Mouse (Mus musculus): ENCODE measurements around the gene Lag3. TPM values are rescaled to one million over a fixed set of nuclear protein-coding genes. Genes with fewer than 3 reads are reported as not detected.

The Lag3 gene
- polyA plus RNA-seq, 1 experiment from 2014 or later: 1.1 TPM

- Histone ChIP-seq H3K9me3 (no peaks in the 10 kb centered on the region), H3K27ac (replicated peaks) (no peak overlapping the region), H3K4me2 (peak overlapping the region; percentile 96), H3K36me3 (peaks cover 57% of the 10 kb centered on the region), H3K27me3 (replicated peaks) (no peaks in the 10 kb centered on the region), H3K4me3 (peak overlapping the region; percentile 94; the same call in 1 of the 2 replicates), H3K4me1 (peaks cover 22% of the 10 kb centered on the region), H3K9ac (no peak overlapping the region)
- no peak for ATAC-seq (ENCODE audit: extremely low read depth, insufficient number of reproducible peaks, low FRiP score, low TSS enrichment)
- WGBS: 87% methylated on average over 3 of the region's 3 CpGs
Observed at GRCm38 (mm10) chr6:124933127-124933526, 21.6 kb upstream of the Lag3 start.

GRCm38 (mm10) chr6:124932314-124932695, 20.8 kb upstream of the Lag3 start:
- no peak for ATAC-seq (ENCODE audit: extremely low read depth, insufficient number of reproducible peaks, low FRiP score, low TSS enrichment)
- Histone ChIP-seq H3K4me3 (peak overlapping the region; percentile 94), H3K9ac (peak overlapping the region; percentile 99), H3K27ac (replicated peaks) (peak overlapping the region; percentile 98), H3K4me2 (peak overlapping the region; percentile 96), H3K27me3 (replicated peaks) (no peaks in the 10 kb centered on the region), H3K36me3 (peaks cover 49% of the 10 kb centered on the region), H3K4me1 (peaks cover 22% of the 10 kb centered on the region), H3K9me3 (no peaks in the 10 kb centered on the region)
- WGBS: 42% methylated on average over 12 of the region's 12 CpGs

- Histone ChIP-seq H3K27me3 (replicated peaks) (no peaks in the 10 kb centered on the region), H3K4me2 (peak overlapping the region; percentile 96), H3K4me1 (peaks cover 22% of the 10 kb centered on the region), H3K9ac (peak overlapping the region; percentile 99), H3K9me3 (no peaks in the 10 kb centered on the region), H3K36me3 (peaks cover 43% of the 10 kb centered on the region), H3K27ac (replicated peaks) (peak overlapping the region; percentile 98), H3K4me3 (peak overlapping the region; percentile 94)
- WGBS: 2% methylated on average over 47 of the region's 48 CpGs
- ATAC-seq (ENCODE audit: extremely low read depth, insufficient number of reproducible peaks, low FRiP score, low TSS enrichment): no peak
Observed at GRCm38 (mm10) chr6:124931525-124932313, 20.2 kb upstream of the Lag3 start.

GRCm38 (mm10) chr6:124930754-124931524, 19.4 kb upstream of the Lag3 start, which contains the start of gene Mlf2:
Mlf2 (plus strand) TSS chr6:124931386.
- H3K27ac ChIP-seq (replicated peaks): peak within 1 kb of the TSS; percentile 98
- H3K9ac ChIP-seq: peak within 1 kb of the TSS; percentile 99
- peaks cover 29% of the 10 kb centered on the region for H3K4me1 ChIP-seq
- peak within 1 kb of the TSS; percentile 96 for H3K4me2 ChIP-seq
- H3K36me3 ChIP-seq: peaks cover 35% of the 10 kb centered on the region
- peak; percentile 88 for ATAC-seq (ENCODE audit: extremely low read depth, insufficient number of reproducible peaks, low FRiP score, low TSS enrichment)
- no peaks in the 10 kb centered on the region for H3K9me3 ChIP-seq
- no peaks in the 10 kb centered on the region for H3K27me3 ChIP-seq (replicated peaks)
- WGBS: under 1% methylated on average over 55 of the region's 64 CpGs
- H3K4me3 ChIP-seq: peak within 1 kb of the TSS; percentile 94

GRCm38 (mm10) chr6:124930231-124930630, 18.7 kb upstream of the Lag3 start:
- ATAC-seq (ENCODE audit: extremely low read depth, insufficient number of reproducible peaks, low FRiP score, low TSS enrichment): no peak
- Histone ChIP-seq H3K36me3 (peaks cover 28% of the 10 kb centered on the region), H3K4me1 (peaks cover 36% of the 10 kb centered on the region), H3K9me3 (no peaks in the 10 kb centered on the region), H3K27ac (replicated peaks) (peak overlapping the region; percentile 98), H3K9ac (peak overlapping the region; percentile 71), H3K4me2 (peak overlapping the region; percentile 62), H3K4me3 (peak overlapping the region; percentile 94), H3K27me3 (replicated peaks) (no peaks in the 10 kb centered on the region)
- 44% methylated on average over 1 of the region's 1 CpGs for WGBS

GRCm38 (mm10) chr6:124925941-124926340, 14.4 kb upstream of the Lag3 start:
- Histone ChIP-seq H3K27ac (replicated peaks) (peak overlapping the region; percentile 89), H3K36me3 (no peaks in the 10 kb centered on the region), H3K4me3 (peak overlapping the region; percentile 27), H3K9ac (peak overlapping the region; percentile 73), H3K9me3 (no peaks in the 10 kb centered on the region), H3K4me1 (peaks cover 39% of the 10 kb centered on the region), H3K27me3 (replicated peaks) (no peaks in the 10 kb centered on the region), H3K4me2 (peak overlapping the region; percentile 56)
- ATAC-seq (ENCODE audit: extremely low read depth, insufficient number of reproducible peaks, low FRiP score, low TSS enrichment): no peak
- 16% methylated on average over 5 of the region's 5 CpGs for WGBS

- 32% methylated on average over 12 of the region's 12 CpGs for WGBS
- ATAC-seq (ENCODE audit: extremely low read depth, insufficient number of reproducible peaks, low FRiP score, low TSS enrichment): no peak
Observed at GRCm38 (mm10) chr6:124925173-124925793, 13.8 kb upstream of the Lag3 start.

GRCm38 (mm10) chr6:124921539-124921938, 10.0 kb upstream of the Lag3 start:
- ATAC-seq (ENCODE audit: extremely low read depth, insufficient number of reproducible peaks, low FRiP score, low TSS enrichment): no peak
- Histone ChIP-seq H3K27ac (replicated peaks) (peak overlapping the region; percentile 98), H3K4me2 (no peak overlapping the region), H3K27me3 (replicated peaks) (no peaks in the 10 kb centered on the region), H3K9ac (peak overlapping the region; percentile 40; the same call in 1 of the 2 replicates), H3K4me1 (peaks cover 53% of the 10 kb centered on the region), H3K4me3 (no peak overlapping the region), H3K9me3 (no peaks in the 10 kb centered on the region), H3K36me3 (no peaks in the 10 kb centered on the region)
- WGBS: 67% methylated on average over 4 of the region's 4 CpGs

More at GRCm38 (mm10) chr6:124925173-124925793, 13.8 kb upstream of the Lag3 start:
- peak overlapping the region; percentile 56 for H3K4me2 ChIP-seq
- H3K36me3 ChIP-seq: no peaks in the 10 kb centered on the region
- peak overlapping the region; percentile 27 for H3K4me3 ChIP-seq
- H3K4me1 ChIP-seq: peaks cover 43% of the 10 kb centered on the region
- no peaks in the 10 kb centered on the region for H3K27me3 ChIP-seq (replicated peaks)
- H3K9me3 ChIP-seq: no peaks in the 10 kb centered on the region
- peak overlapping the region; percentile 73 for H3K9ac ChIP-seq
- peak overlapping the region; percentile 89 for H3K27ac ChIP-seq (replicated peaks)

- Histone ChIP-seq H3K27ac (replicated peaks) (peak overlapping the region; percentile 98), H3K4me3 (peak overlapping the region; percentile 43), H3K36me3 (no peaks in the 10 kb centered on the region), H3K9ac (peak overlapping the region; percentile 77), H3K27me3 (replicated peaks) (no peaks in the 10 kb centered on the region), H3K4me2 (peak overlapping the region; percentile 100), H3K9me3 (no peaks in the 10 kb centered on the region), H3K4me1 (peaks cover 52% of the 10 kb centered on the region)
- ATAC-seq (ENCODE audit: extremely low read depth, insufficient number of reproducible peaks, low FRiP score, low TSS enrichment): no peak
- WGBS: 27% methylated on average over 9 of the region's 9 CpGs
Observed at GRCm38 (mm10) chr6:124920318-124921085, 9.0 kb upstream of the Lag3 start.

GRCm38 (mm10) chr6:124919695-124920317, 8.3 kb upstream of the Lag3 start, which contains the start of gene Ptms:
Ptms (minus strand) TSS chr6:124920103.
- H3K9ac ChIP-seq: peak within 1 kb of the TSS; percentile 100
- peaks cover 3% of the 10 kb centered on the region for H3K36me3 ChIP-seq
- peaks cover 52% of the 10 kb centered on the region for H3K4me1 ChIP-seq
- no peaks in the 10 kb centered on the region for H3K9me3 ChIP-seq
- peak within 1 kb of the TSS; percentile 100 for H3K27ac ChIP-seq (replicated peaks)
- peak within 1 kb of the TSS; percentile 43 for H3K4me3 ChIP-seq
- WGBS: 2% methylated on average over 13 of the region's 13 CpGs
- peak; percentile 75 for ATAC-seq (ENCODE audit: extremely low read depth, insufficient number of reproducible peaks, low FRiP score, low TSS enrichment)
- H3K27me3 ChIP-seq (replicated peaks): no peaks in the 10 kb centered on the region
- peak within 1 kb of the TSS; percentile 100 for H3K4me2 ChIP-seq

Measured in heart, embryonic 13.5 days (tissue).